Mouse (Mus musculus) stomach, postnatal 0 days (tissue): ENCODE measurements at regions not wholly inside any gene's neighbourhood (a gene's known extent, or its start where the extent isn't known, plus 50 kb on each side); places are given as distances from the start of the nearest gene placed in this dataset.

ENCODE experiments used
- CTCF ChIP-seq: IDR thresholded peaks from 2 replicates; pipeline ENCODE4 v1.5.1; 2016; ENCODE audit warnings: antibody characterized with exemption, low read depth, mild to moderate bottlenecking, moderate library complexity
- EP300 ChIP-seq: optimal IDR thresholded peaks from 2 replicates; pipeline ENCODE3; 2016; ENCODE audit warnings: antibody characterized with exemption

DNA sequence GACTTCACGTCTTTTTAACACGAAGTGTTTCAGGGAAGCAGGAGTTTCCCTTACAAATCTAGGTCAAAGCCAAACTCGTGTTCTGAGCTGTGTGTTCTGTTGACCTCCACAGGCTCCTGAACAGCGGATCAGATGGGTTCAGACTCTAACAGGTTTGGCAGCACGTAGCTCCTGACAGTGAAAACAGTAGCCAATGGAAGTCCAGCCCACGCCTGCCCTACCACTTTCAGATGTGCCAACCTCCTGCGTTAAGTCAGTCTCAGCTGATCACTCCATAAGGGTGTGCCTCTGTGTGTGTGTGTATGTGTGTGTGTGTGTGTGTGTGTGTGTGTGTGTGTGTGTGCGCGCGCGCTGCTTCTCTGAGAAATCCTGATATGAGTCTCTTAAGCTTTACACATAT lies 116.8 kb downstream of the Basp1 start:
- no peak for TF ChIP-seq CTCF
- TF ChIP-seq EP300 = no peak
